Mouse (Mus musculus) bone marrow macrophage, adult 2 months (primary cell): ENCODE results near the gene Plau. TPM values are rescaled to one million over a fixed set of nuclear protein-coding genes. Genes with fewer than 3 reads are reported as not detected.
A peak's percentile ranks its signal among the peaks of the same experiment; 100 is the strongest.

Experiments used
- H3K27ac ChIP-seq: 2 replicates; pipeline ENCODE4 v1.5.1; 2012; ENCODE audit warnings: low read depth, low read length; ENCODE audit not compliant: insufficient read depth
- H3K4me1 ChIP-seq: 2 replicates; pipeline ENCODE4 v1.6.1; 2012; ENCODE audit warnings: low read length; ENCODE audit not compliant: control insufficient read depth, insufficient read depth
- H3K4me3 ChIP-seq: 2 replicates; pipeline ENCODE4 v1.5.1; 2012; ENCODE audit warnings: mild to moderate bottlenecking, low read length, moderate library complexity; ENCODE audit not compliant: insufficient read depth
- CTCF ChIP-seq: IDR thresholded peaks from 2 replicates; pipeline ENCODE4 v1.5.1; 2012; ENCODE audit warnings: low read depth, mild to moderate bottlenecking, low read length, moderate library complexity
- POLR2A ChIP-seq: IDR thresholded peaks from 2 replicates; pipeline ENCODE4 v1.6.1; 2012; ENCODE audit warnings: mild to moderate bottlenecking, low read depth, low read length, borderline replicate concordance
- polyA plus RNA-seq: library from polyadenylated mRNA; stranded (reverse); fragments of >200 nt; gene quantifications from 2 replicates; pipeline ENCODE4 v1.2.4, GENCODE M21; 2012; ENCODE audit not compliant: missing spikeins, insufficient read depth, insufficient read length

Gene Plau
- polyA plus RNA-seq, 1 experiment = 16.7 TPM

- Histone ChIP-seq H3K4me1 (peaks cover 64% of the 10 kb centered on the region), H3K4me3 (no peak overlapping the region), H3K27ac (peak overlapping the region; percentile 18; the same call in 1 of the 2 replicates)
- TF ChIP-seq CTCF (no peak), POLR2A (no peak)
These were observed 5.1 kb downstream of the Plau start for GRCm38 (mm10) chr14:20841526-20841925.

- TF ChIP-seq POLR2A = no peak
- no peak for TF ChIP-seq CTCF
- peaks cover 70% of the 10 kb centered on the region for H3K4me1 ChIP-seq
- H3K27ac ChIP-seq = peak overlapping the region; percentile 44
- H3K4me3 ChIP-seq = no peak overlapping the region; the same call in 1 of the 2 replicates
These were observed 6.2 kb downstream of the Plau start for GRCm38 (mm10) chr14:20842629-20843028.

DNA sequence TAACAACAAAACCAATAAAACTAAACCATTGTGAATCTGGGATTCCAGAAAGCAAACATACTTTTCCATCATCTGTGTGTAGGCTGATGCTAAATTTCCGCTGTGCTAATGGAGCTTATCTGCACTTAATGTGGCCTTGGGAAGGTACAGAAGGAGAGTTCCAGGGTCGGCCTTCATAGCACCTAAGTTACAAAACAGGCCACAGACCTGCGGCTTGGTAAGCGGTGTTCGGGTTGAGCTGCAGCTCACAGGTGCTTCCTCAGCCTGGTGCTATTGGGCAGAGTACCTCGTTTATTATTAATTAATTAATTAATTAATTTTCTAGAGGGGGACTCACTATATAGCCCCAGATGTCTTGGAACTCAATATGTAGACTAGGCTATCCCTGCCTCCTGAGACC lies 7.7 kb downstream of the Plau start:
- TF ChIP-seq POLR2A (no peak), CTCF (no peak)
- Histone ChIP-seq H3K4me1 (peaks cover 64% of the 10 kb centered on the region), H3K4me3 (no peak overlapping the region), H3K27ac (no peak overlapping the region)

GRCm38 (mm10) chr14:20844671-20845576 lies 8.5 kb downstream of the Plau start:
- Histone ChIP-seq H3K27ac (peak overlapping the region; percentile 78), H3K4me3 (no peak overlapping the region), H3K4me1 (peaks cover 57% of the 10 kb centered on the region)
- no peak for TF ChIP-seq POLR2A
- no peak for TF ChIP-seq CTCF

DNA sequence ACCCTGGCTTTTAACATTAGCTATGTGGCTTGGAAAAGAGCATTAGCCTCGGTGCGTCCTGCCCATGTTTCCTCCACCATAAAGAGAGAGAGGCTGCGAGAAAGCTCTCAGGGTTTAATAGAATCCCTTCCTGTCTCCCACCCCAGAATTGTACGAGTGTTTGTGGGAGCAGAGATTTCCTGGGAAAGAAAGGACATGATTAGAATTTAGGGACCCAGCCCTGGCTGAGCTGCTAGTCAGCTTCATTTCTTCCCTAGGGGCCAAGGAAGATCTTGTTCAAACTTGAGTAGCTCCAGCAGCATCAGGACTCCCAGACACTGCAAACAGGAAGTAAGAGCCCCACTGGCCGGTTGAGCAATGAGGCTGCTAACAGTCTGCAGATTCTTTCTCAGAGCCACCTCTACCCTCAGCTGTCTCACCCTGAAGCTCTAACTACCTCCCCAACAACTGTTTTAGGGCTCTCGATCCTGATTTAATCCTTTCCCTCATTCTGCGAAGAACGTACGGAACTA lies 9.2 kb downstream of the Plau start:
- TF ChIP-seq CTCF = no peak
- no peak for TF ChIP-seq POLR2A
- peak overlapping the region; percentile 29 for H3K4me3 ChIP-seq
- H3K4me1 ChIP-seq = peaks cover 51% of the 10 kb centered on the region
- peak overlapping the region; percentile 81 for H3K27ac ChIP-seq

- TF ChIP-seq POLR2A = no peak
- no peak for TF ChIP-seq CTCF
- H3K4me3 ChIP-seq = peak overlapping the region; percentile 29
- peak overlapping the region; percentile 81 for H3K27ac ChIP-seq
- H3K4me1 ChIP-seq = peaks cover 47% of the 10 kb centered on the region
These were observed 9.8 kb downstream of the Plau start for GRCm38 (mm10) chr14:20846214-20846613.

GRCm38 (mm10) chr14:20847637-20848129 lies 11.2 kb downstream of the Plau start:
- Histone ChIP-seq H3K4me1 (peaks cover 34% of the 10 kb centered on the region), H3K4me3 (no peak overlapping the region), H3K27ac (no peak overlapping the region)
- TF ChIP-seq CTCF (no peak), POLR2A (no peak)

DNA sequence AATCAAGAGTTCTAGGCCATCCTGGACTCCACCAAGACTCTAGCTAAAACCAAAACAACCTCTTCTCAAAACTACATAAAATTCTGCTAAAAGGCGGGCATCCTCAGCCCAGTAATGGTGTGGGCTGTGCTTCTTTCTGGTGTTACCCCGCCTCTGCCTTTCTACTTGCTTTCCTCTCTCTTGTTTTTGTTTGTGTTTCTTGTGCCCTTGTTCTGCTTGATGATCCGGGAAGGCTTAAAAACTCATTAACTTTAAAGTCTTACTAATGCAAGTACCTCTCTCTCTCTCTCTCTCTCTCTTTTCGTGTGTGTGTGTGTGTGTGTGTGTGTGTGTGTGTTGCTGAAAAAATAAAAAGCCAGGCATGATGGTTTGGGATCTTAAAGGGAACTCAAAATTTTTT lies 13.3 kb downstream of the Plau start:
- Histone ChIP-seq H3K27ac (no peak overlapping the region), H3K4me3 (no peak overlapping the region), H3K4me1 (peaks cover 29% of the 10 kb centered on the region)
- TF ChIP-seq POLR2A (no peak), CTCF (no peak)

- Histone ChIP-seq H3K4me3 (no peak overlapping the region), H3K27ac (no peak overlapping the region), H3K4me1 (peaks cover 23% of the 10 kb centered on the region)
- TF ChIP-seq CTCF (no peak), POLR2A (no peak)
These were observed 14.0 kb downstream of the Plau start for GRCm38 (mm10) chr14:20850498-20850897.

- Histone ChIP-seq H3K4me1 (peaks cover 13% of the 10 kb centered on the region), H3K4me3 (no peak overlapping the region), H3K27ac (no peak overlapping the region)
- TF ChIP-seq CTCF (no peak), POLR2A (no peak)
These were observed 15.3 kb downstream of the Plau start for GRCm38 (mm10) chr14:20851776-20852175.
